Mouse (Mus musculus) forelimb bud, embryonic 11.5 days (tissue): ENCODE measurements around the gene Cd46.

ENCODE experiments used
- DNase-seq: peaks from one replicate; pipeline ENCODE4 v3.0.0-alpha.2; 2012; ENCODE audit warnings: low read depth, low spot score

Cd46 gene

DNA sequence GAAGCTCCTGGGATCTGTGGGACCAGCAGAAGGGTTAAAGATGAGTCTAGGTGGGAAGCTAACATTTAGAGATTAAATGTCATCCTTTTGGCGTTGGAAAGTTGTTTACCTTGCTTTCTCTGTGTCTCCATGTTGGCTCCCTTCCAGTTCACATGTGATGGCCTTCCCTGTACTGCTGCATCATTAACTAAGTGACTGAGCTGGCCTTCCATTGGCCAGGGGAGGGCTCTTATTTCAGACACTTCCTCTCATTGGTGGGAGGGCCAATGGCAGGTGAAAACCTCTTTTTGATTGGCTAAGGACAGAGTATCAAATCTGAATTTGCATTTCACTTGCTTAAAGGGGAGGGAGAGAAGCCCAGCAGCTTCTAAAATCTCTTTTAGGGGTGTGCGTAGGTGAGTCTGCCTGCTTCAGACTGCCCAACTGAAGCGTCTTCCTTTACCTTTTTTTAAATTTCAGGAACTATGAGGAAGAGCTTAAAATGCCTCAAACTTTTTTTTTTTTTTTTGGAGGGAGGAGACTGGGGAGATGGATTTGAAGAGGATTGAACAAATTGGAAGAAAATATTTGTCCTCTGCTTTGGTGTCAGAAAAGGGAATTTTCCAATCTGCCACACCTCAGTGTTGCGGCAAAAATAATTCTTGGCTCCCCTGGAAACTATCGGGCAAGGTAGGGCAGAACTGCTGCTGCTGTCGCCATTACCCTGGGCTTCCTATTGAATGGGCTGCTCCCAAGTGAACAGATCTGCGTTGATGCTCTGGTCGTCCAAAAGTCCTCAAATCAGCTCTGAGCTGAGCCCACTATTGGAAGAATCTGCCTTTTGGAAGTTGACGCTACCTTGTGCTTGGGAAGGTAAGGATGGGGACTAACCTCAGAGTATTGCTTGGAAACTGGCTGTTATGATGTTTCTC lies 73.7 kb downstream of the Cd46 start:
- no peak for DNase-seq

DNA sequence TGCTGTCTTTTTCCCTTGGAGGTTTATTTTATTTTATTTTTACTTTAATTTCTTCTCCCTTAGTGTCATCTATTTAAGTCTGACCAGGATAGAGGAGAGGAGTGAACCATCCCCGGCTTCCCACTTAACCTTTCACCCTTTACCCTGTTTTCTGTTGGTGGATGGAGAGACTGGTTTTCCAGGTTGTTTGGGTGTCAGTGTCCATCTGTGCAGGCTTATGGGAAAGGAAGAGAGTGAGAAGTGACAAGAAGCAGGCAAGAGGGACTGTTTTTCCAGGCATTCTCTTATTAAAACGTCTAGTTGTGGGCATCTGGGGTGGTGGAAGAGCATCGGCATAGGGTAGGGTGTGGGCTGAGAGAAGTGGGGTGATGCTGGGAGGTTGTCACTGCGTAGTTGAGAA lies 74.4 kb downstream of the Cd46 start:
- no peak for DNase-seq

- no peak for DNase-seq
These were observed 75.1 kb downstream of the Cd46 start for GRCm38 (mm10) chr1:195016811-195017501.

DNA sequence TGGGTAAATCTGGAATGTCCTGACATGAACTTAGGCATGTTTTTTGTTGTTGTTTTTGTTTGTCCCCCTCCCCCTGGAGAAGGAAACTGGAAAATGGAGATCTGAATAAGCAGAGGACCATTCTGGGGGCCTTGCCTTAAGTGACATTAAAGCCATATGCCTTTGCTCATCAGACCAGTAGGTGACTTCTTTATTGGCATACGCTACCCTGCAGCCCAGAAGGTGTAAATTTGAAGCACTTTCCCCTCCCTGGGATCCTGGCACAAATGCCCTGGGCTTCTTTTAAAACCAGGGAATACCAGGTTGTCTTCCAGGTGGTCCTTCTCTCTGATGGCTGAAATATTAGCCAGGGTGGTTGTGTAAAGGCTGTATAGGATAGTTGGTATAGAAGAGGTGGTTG lies 76.8 kb downstream of the Cd46 start:
- no peak for DNase-seq

- no peak for DNase-seq
These were observed 77.7 kb downstream of the Cd46 start for GRCm38 (mm10) chr1:195014201-195014885.

- DNase-seq: no peak
These were observed 79.5 kb downstream of the Cd46 start for GRCm38 (mm10) chr1:195012531-195012930.

DNA sequence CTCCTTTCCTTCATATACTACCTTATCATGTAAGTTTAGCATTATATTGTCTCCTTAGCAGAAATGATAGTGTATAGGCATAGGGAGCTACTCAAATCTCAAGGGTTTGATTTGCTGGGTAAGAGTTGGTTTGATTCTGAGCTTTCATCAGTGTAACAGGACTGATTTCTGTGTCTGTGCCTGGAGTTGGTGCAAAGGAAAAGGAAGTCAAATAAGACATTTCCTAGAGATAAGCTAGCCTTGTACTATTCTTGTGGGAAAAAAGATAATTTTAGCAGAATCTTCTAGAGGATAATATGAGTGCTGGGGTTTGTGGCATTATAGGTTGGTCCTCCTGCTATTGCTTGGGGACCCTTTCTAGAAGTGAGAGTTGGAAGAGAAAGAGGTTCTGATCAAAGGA lies 85.8 kb downstream of the Cd46 start:
- no peak for DNase-seq

DNA sequence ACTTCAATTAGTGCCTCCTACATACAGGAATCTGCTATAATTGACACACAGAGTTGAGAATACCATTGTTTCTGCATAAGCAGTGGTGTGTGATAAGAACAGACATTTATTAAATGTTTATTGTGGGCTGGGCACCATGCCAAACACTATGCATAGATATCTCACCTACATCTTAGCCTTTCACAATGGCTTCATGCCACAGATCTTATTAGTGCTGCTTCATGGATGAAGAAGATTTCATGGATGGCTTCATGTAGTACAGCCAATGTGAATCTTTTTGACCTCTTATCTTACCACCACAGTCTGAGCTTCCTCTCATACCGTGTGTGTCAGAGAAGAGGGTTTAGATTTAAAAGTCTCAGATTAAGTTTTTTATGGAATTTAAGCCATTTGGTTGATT lies 87.9 kb downstream of the Cd46 start:
- no peak for DNase-seq

- DNase-seq: no peak
These were observed 88.7 kb downstream of the Cd46 start for GRCm38 (mm10) chr1:195003328-195003727.

- DNase-seq: no peak
These were observed 93.7 kb downstream of the Cd46 start for GRCm38 (mm10) chr1:194998396-194998795.

GRCm38 (mm10) chr1:194995196-194995595 lies 96.9 kb downstream of the Cd46 start:
- DNase-seq: no peak

- DNase-seq: no peak
These were observed 97.8 kb downstream of the Cd46 start for GRCm38 (mm10) chr1:194994262-194994661.

GRCm38 (mm10) chr1:194993409-194993988 lies 98.5 kb downstream of the Cd46 start:
- DNase-seq: no peak

DNA sequence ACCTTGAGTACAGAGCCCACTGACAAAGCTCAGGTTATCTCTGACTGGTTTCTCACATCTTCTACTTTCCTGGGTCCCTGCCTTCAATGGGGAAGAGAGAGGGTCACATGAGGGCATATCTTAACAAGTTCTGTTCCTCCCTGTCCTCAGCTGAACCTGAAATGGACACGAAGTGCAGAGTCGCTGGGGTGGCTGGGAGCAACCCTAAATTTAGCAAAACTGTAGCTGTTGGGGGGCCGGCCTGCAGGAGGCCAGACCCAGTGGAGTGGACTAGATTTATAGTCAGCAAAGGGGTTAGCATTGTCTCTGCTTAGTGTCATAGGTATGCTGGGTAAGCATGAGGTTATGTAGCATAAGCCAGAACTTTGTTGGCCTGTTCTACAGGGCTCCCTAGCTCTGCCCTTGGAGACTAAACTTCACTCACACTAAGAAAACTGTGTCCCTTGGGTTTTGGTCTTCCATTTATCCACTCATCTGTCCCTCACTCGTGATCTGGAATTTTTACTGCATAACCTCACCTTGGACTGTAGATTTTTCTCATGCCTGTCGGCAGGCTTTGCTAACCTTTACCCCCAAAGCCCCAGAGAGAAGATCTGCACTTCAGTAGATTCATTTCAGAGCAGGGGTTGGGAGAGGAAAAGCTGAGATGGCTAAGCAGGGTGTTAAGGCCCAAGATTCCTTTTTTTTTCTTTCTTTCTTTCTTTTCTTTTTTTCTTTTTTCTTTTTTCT lies 99.3 kb downstream of the Cd46 start:
- no peak for DNase-seq

GRCm38 (mm10) chr1:194991654-194992053 lies 100.4 kb downstream of the Cd46 start:
- no peak for DNase-seq

DNA sequence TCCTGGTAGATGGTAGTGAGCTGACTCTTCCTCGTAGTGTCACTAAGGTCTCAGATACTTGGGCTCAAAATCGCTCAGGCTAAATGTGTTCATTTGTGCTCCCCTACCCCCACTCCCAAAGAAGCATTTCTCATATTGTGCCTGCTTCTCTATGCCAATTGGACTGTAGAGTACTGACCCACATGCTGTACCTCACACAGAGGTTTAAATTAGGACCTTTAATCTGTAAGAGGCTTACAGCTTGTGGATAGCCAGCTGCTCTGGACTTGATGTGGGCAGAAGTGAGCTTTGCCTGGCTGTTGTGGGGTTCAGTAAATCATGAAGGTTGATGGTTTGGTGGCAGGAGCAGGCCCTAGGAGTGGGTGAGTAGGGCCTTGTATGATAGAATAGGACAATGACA lies 101.1 kb downstream of the Cd46 start:
- no peak for DNase-seq

DNA sequence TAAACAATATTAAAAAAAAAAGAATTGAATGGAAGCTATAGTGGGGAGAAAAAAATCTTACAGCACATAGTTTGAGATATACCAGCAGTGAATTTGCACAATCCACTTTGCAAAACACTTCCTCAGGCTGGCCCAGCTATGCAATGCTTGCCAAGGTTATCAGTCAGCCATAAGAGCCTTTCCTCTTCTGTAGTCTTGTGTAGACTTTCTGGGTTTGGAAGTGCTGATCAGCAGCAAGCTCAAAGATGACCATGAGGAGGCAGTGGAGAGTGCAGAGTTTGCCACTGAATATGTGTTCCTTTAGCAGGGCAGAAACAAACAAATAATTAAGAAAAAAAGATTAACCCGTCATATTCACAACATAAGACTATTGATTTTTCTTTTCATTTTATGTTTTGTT lies 103.0 kb downstream of the Cd46 start:
- no peak for DNase-seq
